Mouse (Mus musculus) mesoderm, embryonic 11.5 days (tissue): ENCODE results near the gene Sft2d1.
A peak's percentile ranks its signal among the peaks of the same experiment; 100 is the strongest.
"Not testable (repeated sequence)": the region's sequence is repeated elsewhere in the genome, so short reads cannot be mapped to it uniquely, and the experiment has no call there.

Source experiments
- DNase-seq: peaks from one replicate; pipeline ENCODE4 v3.0.0-alpha.2; 2012; ENCODE audit warnings: low read depth, low spot score

Gene Sft2d1

GRCm38 (mm10) chr17:8302772-8303438 lies 8.0 kb upstream of the Sft2d1 start:
- no peak for DNase-seq

GRCm38 (mm10) chr17:8303671-8304070 lies 7.2 kb upstream of the Sft2d1 start:
- no peak for DNase-seq

- DNase-seq: no peak
These were observed 5.1 kb upstream of the Sft2d1 start for GRCm38 (mm10) chr17:8305801-8306200.

GRCm38 (mm10) chr17:8311751-8312150 lies 849 bp downstream of the Sft2d1 start:
- no peak for DNase-seq

- DNase-seq: no peak
These were observed 3.1 kb downstream of the Sft2d1 start for GRCm38 (mm10) chr17:8313976-8314375.

GRCm38 (mm10) chr17:8316251-8316650 lies 5.3 kb downstream of the Sft2d1 start:
- no peak for DNase-seq

GRCm38 (mm10) chr17:8326877-8327276 lies 16.0 kb downstream of the Sft2d1 start:
- not testable (repeated sequence) for DNase-seq

GRCm38 (mm10) chr17:8328511-8329174 lies 17.7 kb downstream of the Sft2d1 start:
- no peak for DNase-seq

GRCm38 (mm10) chr17:8330602-8331001 lies 19.7 kb downstream of the Sft2d1 start:
- DNase-seq: no peak

- DNase-seq: not testable (repeated sequence)
These were observed 26.3 kb downstream of the Sft2d1 start, which contains the start of gene Prr18 for GRCm38 (mm10) chr17:8337159-8337558. Gene Prr18 (plus strand): TSS chr17:8337459.

- no peak for DNase-seq
These were observed 28.9 kb downstream of the Sft2d1 start for GRCm38 (mm10) chr17:8339666-8340374.

- DNase-seq: peak; percentile 41
These were observed 29.8 kb downstream of the Sft2d1 start for GRCm38 (mm10) chr17:8340407-8341359.

- no peak for DNase-seq
These were observed 30.6 kb downstream of the Sft2d1 start for GRCm38 (mm10) chr17:8341360-8341963.

- DNase-seq: no peak
These were observed 31.8 kb downstream of the Sft2d1 start for GRCm38 (mm10) chr17:8342706-8343105.

GRCm38 (mm10) chr17:8343416-8343815 lies 32.5 kb downstream of the Sft2d1 start:
- DNase-seq: no peak

GRCm38 (mm10) chr17:8347765-8348285 lies 36.9 kb downstream of the Sft2d1 start:
- no peak for DNase-seq

- no peak for DNase-seq
These were observed 38.0 kb downstream of the Sft2d1 start for GRCm38 (mm10) chr17:8348941-8349340.

GRCm38 (mm10) chr17:8351088-8351487 lies 40.2 kb downstream of the Sft2d1 start:
- no peak for DNase-seq

- no peak for DNase-seq
These were observed 44.8 kb downstream of the Sft2d1 start, which contains the start of gene T2 for GRCm38 (mm10) chr17:8355692-8356091. Gene T2 (plus strand): TSS chr17:8355992.

GRCm38 (mm10) chr17:8357498-8357897 lies 46.6 kb downstream of the Sft2d1 start:
- DNase-seq: no peak

- DNase-seq: no peak
These were observed 50.0 kb downstream of the Sft2d1 start for GRCm38 (mm10) chr17:8360876-8361275.
